Mouse (Mus musculus) gastrocnemius, adult 8-10 months (tissue): ENCODE data around the gene Shisa2. TPM values are rescaled to one million over a fixed set of nuclear protein-coding genes. Genes with fewer than 3 reads are reported as not detected.

ENCODE experiments used
- total RNA-seq, 4 experiments: library from RNA; stranded (reverse); gene quantifications; 2 replicates each; pipeline ENCODE4 v1.2.4; 2022

Shisa2 gene
- total RNA-seq, 4 experiments from 2014 or later, result 52.7 to 80.1 (median 76.0) TPM

Other genes with a start within 250 kb of the Shisa2 start
- under 1 TPM in 3 of 4 experiments, not detected in 1; 0.15 to 0.36 (median 0.36) TPM for gene Phf11c, start 229.9 kb upstream of the Shisa2 start, total RNA-seq
- gene Setdb2, start 184.4 kb upstream of the Shisa2 start, total RNA-seq, result 1 to 10 TPM; 2.8 to 5.3 (median 4.4) TPM
- 10 to 100 TPM; 20.9 to 26.5 (median 22.3) TPM for gene Cab39l, start 184.3 kb upstream of the Shisa2 start, total RNA-seq
- gene Cdadc1, start 27.3 kb upstream of the Shisa2 start, total RNA-seq, result 10 to 100 TPM; 30.2 to 37.7 (median 31.2) TPM